23 mouse cellular contexts compared by ENCODE assay signal in genomic region chr3:65277777-65278176, GRCm38 (mm10).
"Had no signal": no experiment of that assay in that cellular context is flagged by ENCODE, and none has a peak within 500 bp of the region (broad histone marks: within the 10 kb centered on the region; RNA-seq: fewer than 3 reads in every experiment).

No protein-coding gene starts in this region.

- DNase-seq: kidney, postnatal 10 days; kidney, postnatal 36 days; liver; lung, adult 18-20 months; lung, postnatal 10 days; lung, postnatal 36 days; retina, postnatal 1 day; right cerebral cortex, postnatal 25 days; spleen, adult 18-20 months; thymus, postnatal 25 days had no signal

- H3K4me3 ChIP-seq: kidney, embryonic 15.5 days; limb, embryonic 10.5 days; limb, embryonic 13.5 days; liver, embryonic 12.5 days; liver, embryonic 15.5 days; lung, embryonic 15.5 days; megakaryocyte, embryonic 14.5 days; midbrain, embryonic 10.5 days; midbrain, embryonic 13.5 days; myocyte; neural tube, embryonic 13.5 days; stomach, embryonic 15.5 days had no signal

- ATAC-seq: liver, embryonic 12.5 days; midbrain, embryonic 13.5 days; midbrain, embryonic 16.5 days had no signal

- H3K27me3 ChIP-seq: kidney, embryonic 15.5 days; limb, embryonic 13.5 days; liver, embryonic 12.5 days; liver, embryonic 15.5 days; lung, embryonic 15.5 days; megakaryocyte, embryonic 14.5 days; midbrain, embryonic 13.5 days; neural tube, embryonic 13.5 days; stomach, embryonic 15.5 days had no signal

- H3K27ac ChIP-seq: kidney, embryonic 15.5 days; limb, embryonic 10.5 days; limb, embryonic 13.5 days; liver, embryonic 12.5 days; liver, embryonic 15.5 days; lung, embryonic 15.5 days; midbrain, embryonic 10.5 days; midbrain, embryonic 13.5 days; neural tube, embryonic 13.5 days; stomach, embryonic 15.5 days had no signal

- H3K4me1 ChIP-seq: kidney, embryonic 15.5 days; limb, embryonic 10.5 days; limb, embryonic 13.5 days; liver, embryonic 12.5 days; liver, embryonic 15.5 days; lung, embryonic 15.5 days; megakaryocyte, embryonic 14.5 days; midbrain, embryonic 10.5 days; midbrain, embryonic 13.5 days; neural tube, embryonic 13.5 days; stomach, embryonic 15.5 days had no signal

- H3K4me2 ChIP-seq: kidney, embryonic 15.5 days; limb, embryonic 13.5 days; liver, embryonic 12.5 days; liver, embryonic 15.5 days; lung, embryonic 15.5 days; midbrain, embryonic 13.5 days; neural tube, embryonic 13.5 days; stomach, embryonic 15.5 days had no signal

- H3K9me3 ChIP-seq: kidney, embryonic 15.5 days; limb, embryonic 10.5 days; limb, embryonic 13.5 days; liver, embryonic 12.5 days; liver, embryonic 15.5 days; lung, embryonic 15.5 days; midbrain, embryonic 10.5 days; midbrain, embryonic 13.5 days; stomach, embryonic 15.5 days had no signal

- H3K9ac ChIP-seq: kidney, embryonic 15.5 days; limb, embryonic 13.5 days; liver, embryonic 12.5 days; liver, embryonic 15.5 days; lung, embryonic 15.5 days; midbrain, embryonic 13.5 days; neural tube, embryonic 13.5 days; stomach, embryonic 15.5 days had no signal

- H3K36me3 ChIP-seq: kidney, embryonic 15.5 days; limb, embryonic 10.5 days; limb, embryonic 13.5 days; liver, embryonic 12.5 days; liver, embryonic 15.5 days; lung, embryonic 15.5 days; midbrain, embryonic 10.5 days; midbrain, embryonic 13.5 days; neural tube, embryonic 13.5 days; stomach, embryonic 15.5 days had no signal
